Mouse (Mus musculus) heart, embryonic 15.5 days (tissue): ENCODE data around the gene Nfia. TPM values are rescaled to one million over a fixed set of nuclear protein-coding genes. Genes with fewer than 3 reads are reported as not detected.

ENCODE experiments used
- ATAC-seq: fragments of 200-750 bp; cut with Nextera tagmentation; replicated peaks from 2 replicates; pipeline ENCODE4 v1.8.0; 2017; ENCODE audit warnings: low read depth, moderate TSS enrichment; ENCODE audit not compliant: insufficient number of reproducible peaks, insufficient read depth, low FRiP score
- H3K27ac ChIP-seq: fragments of 300-500 bp; sonication (generic); 2 replicates; pipeline ENCODE4 v1.5.1; 2015; ENCODE audit warnings: mild to moderate bottlenecking, inconsistent platforms
- H3K27me3 ChIP-seq: fragments of 300-500 bp; sonication (generic); 2 replicates; pipeline ENCODE4 v1.6.1; 2015; ENCODE audit warnings: inconsistent platforms
- H3K36me3 ChIP-seq: fragments of 300-500 bp; sonication (generic); 2 replicates; pipeline ENCODE4 v1.6.1; 2015; ENCODE audit warnings: mild to moderate bottlenecking, inconsistent platforms
- H3K4me1 ChIP-seq: fragments of 300-500 bp; sonication (generic); replicated peaks from 2 replicates; pipeline ENCODE4 v1.6.1; 2015; ENCODE audit warnings: inconsistent platforms
- H3K4me2 ChIP-seq: fragments of 300-500 bp; sonication (generic); 2 replicates; pipeline ENCODE4 v1.6.1; 2015; ENCODE audit warnings: inconsistent platforms, mild to moderate bottlenecking, moderate library complexity
- H3K4me3 ChIP-seq: fragments of 300-500 bp; sonication (generic); 2 replicates; pipeline ENCODE4 v1.5.1; 2015; ENCODE audit warnings: mild to moderate bottlenecking, inconsistent platforms
- H3K9ac ChIP-seq: fragments of 300-500 bp; sonication (generic); 2 replicates; pipeline ENCODE4 v1.6.1; 2015; ENCODE audit warnings: mild to moderate bottlenecking, inconsistent platforms
- H3K9me3 ChIP-seq: fragments of 300-500 bp; sonication (generic); replicated peaks from 2 replicates; pipeline ENCODE4 v1.6.1; 2016; ENCODE audit warnings: inconsistent platforms
- WGBS: fragments of 180-500 bp; shearing (Covaris S2); methylation state at CpG from one replicate; pipeline ENCODE4 v1.1.7; 2015; ENCODE audit warnings: mixed read lengths; 5-methylcytosine and 5-hydroxymethylcytosine counted together
- polyA plus RNA-seq: library from polyadenylated mRNA; unstranded; fragments of >200 nt; fragmentation: Nextera tagmentation; extraction: Ambion mirVana; gene quantifications from 2 replicates; pipeline ENCODE4 v1.2.1, GENCODE M21; 2015

Nfia gene
- polyA plus RNA-seq, 1 experiment from 2014 or later: 47.9 TPM

DNA sequence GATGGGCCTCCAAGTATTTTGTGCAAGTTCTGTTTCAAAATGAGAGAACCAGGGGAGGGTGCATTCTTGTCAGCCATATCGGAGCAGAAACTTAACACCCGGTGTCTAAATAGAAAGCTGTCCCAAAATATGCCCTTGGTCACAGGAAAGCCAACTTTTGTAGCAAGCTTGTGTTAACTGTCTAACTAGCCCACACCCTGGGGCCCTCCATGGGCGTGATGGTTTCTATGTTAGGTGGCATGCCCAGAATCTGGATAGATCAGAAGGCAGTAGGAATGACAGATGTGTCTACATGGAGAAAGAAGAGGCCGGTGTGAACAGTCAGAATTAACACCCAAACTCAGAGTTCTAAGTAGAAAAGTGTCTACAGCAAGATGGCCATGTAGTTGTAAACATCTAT is 282.5 kb downstream of the Nfia start:
- Histone ChIP-seq H3K9ac (no peak overlapping the region), H3K4me3 (no peak overlapping the region), H3K4me2 (no peak overlapping the region), H3K27me3 (no peaks in the 10 kb centered on the region), H3K36me3 (no peaks in the 10 kb centered on the region), H3K27ac (no peak overlapping the region), H3K9me3 (no peaks in the 10 kb centered on the region), H3K4me1 (peaks cover 2% of the 10 kb centered on the region; the same call in 1 of the 2 replicates)
- ATAC-seq: no peak
- 83% methylated on average over 4 of the region's 4 CpGs for WGBS

- Histone ChIP-seq H3K27ac (no peak overlapping the region), H3K27me3 (no peaks in the 10 kb centered on the region), H3K9ac (no peak overlapping the region), H3K4me2 (no peak overlapping the region), H3K4me3 (no peak overlapping the region), H3K36me3 (no peaks in the 10 kb centered on the region), H3K4me1 (peaks cover 2% of the 10 kb centered on the region; the same call in 1 of the 2 replicates), H3K9me3 (no peaks in the 10 kb centered on the region)
- no peak for ATAC-seq
- 86% methylated on average over 7 of the region's 7 CpGs for WGBS
Observed at GRCm38 (mm10) chr4:98056396-98057020, 284.0 kb downstream of the Nfia start.

- H3K4me1 ChIP-seq: peaks cover 2% of the 10 kb centered on the region; the same call in 1 of the 2 replicates
- H3K4me2 ChIP-seq: no peak overlapping the region
- no peak overlapping the region for H3K4me3 ChIP-seq
- H3K36me3 ChIP-seq: no peaks in the 10 kb centered on the region
- ATAC-seq: no peak
- no peak overlapping the region for H3K27ac ChIP-seq
- H3K9ac ChIP-seq: no peak overlapping the region
- H3K9me3 ChIP-seq: no peaks in the 10 kb centered on the region
- no peaks in the 10 kb centered on the region for H3K27me3 ChIP-seq
- 82% methylated on average over 12 of the region's 12 CpGs for WGBS
Observed at GRCm38 (mm10) chr4:98057246-98057645, 284.7 kb downstream of the Nfia start.

DNA sequence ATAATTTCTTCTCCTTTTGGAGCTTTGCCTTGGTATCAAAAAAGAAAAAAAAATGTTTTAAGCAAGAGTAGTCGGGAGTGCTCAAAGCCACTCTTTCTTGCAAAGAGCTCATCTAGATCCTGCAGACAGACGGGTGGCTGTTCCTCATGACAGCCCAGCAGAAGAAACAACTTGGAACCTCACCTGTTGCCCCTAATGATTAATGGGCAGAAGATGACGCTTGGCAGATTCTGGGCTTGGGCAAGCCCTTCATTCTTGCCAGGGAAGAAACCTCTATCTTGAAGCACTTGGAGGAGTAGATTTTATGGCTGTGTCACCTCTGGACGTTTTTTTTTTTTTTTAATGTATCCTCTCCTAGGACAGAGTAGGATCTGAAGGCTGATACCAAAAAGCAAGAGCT is 285.2 kb downstream of the Nfia start:
- WGBS: 60% methylated on average over 4 of the region's 4 CpGs
- peaks cover 2% of the 10 kb centered on the region; the same call in 1 of the 2 replicates for H3K4me1 ChIP-seq
- no peak overlapping the region for H3K9ac ChIP-seq
- no peak overlapping the region for H3K4me2 ChIP-seq
- H3K27ac ChIP-seq: no peak overlapping the region
- no peak for ATAC-seq
- peaks cover 1% of the 10 kb centered on the region; the same call in 1 of the 2 replicates for H3K36me3 ChIP-seq
- H3K4me3 ChIP-seq: no peak overlapping the region
- no peaks in the 10 kb centered on the region for H3K27me3 ChIP-seq
- no peaks in the 10 kb centered on the region for H3K9me3 ChIP-seq

DNA sequence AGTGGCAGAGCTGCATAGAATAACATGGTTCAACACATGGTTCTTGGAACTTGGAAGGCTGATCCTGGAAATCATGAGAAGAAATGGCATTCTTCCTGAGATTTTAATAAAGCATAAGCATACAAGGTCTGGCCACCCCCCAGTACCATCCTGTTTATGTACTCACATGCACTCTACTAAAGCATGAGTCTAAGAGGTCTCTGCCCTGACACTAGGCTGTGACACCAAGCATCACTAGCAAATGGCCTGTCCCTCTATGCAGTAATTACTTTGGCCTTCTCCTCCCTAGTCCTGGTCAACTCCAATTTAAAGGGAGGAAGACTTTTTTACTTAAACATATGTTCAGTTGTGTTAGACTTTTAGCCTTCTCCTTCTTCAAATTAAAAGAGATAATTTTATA is 285.6 kb downstream of the Nfia start:
- Histone ChIP-seq H3K9me3 (no peaks in the 10 kb centered on the region), H3K36me3 (peaks cover 6% of the 10 kb centered on the region; the same call in 1 of the 2 replicates), H3K4me2 (no peak overlapping the region), H3K27ac (no peak overlapping the region), H3K9ac (no peak overlapping the region), H3K4me3 (no peak overlapping the region), H3K4me1 (peaks cover 2% of the 10 kb centered on the region; the same call in 1 of the 2 replicates), H3K27me3 (no peaks in the 10 kb centered on the region)
- no peak for ATAC-seq

GRCm38 (mm10) chr4:98060601-98061000 is 288.1 kb downstream of the Nfia start:
- 0 out of 2 replicates have a peak overlapping the region, but pooled peaks have one; percentile 42 for H3K27ac ChIP-seq
- ATAC-seq: no peak
- no peaks in the 10 kb centered on the region for H3K9me3 ChIP-seq
- H3K9ac ChIP-seq: no peak overlapping the region
- no peak overlapping the region for H3K4me2 ChIP-seq
- no peak overlapping the region for H3K4me3 ChIP-seq
- 39% methylated on average over 1 of the region's 1 CpGs for WGBS
- H3K27me3 ChIP-seq: no peaks in the 10 kb centered on the region
- no peaks in the 10 kb centered on the region; the same call in 1 of the 2 replicates for H3K4me1 ChIP-seq
- peaks cover 19% of the 10 kb centered on the region; the same call in 1 of the 2 replicates for H3K36me3 ChIP-seq

DNA sequence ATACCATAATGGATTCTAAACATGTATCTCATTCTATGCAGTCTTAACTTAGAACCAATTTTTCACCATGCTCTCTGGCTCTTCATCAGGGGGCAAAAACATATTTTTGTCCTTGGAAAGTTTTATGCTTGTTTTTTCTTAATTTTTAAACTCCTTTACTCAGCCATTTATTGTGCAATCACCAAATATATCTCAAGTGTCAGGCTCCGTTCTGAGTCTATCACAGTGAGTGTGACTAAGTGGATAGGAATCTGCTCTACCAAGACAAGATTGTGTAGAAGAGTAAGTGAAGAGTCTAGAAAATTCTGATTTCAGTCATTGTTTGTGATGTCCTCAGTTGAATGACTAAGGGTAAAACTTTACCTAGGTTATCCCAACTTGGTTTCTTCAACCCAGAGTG is 288.6 kb downstream of the Nfia start:
- Histone ChIP-seq H3K27me3 (no peaks in the 10 kb centered on the region), H3K4me1 (no peaks in the 10 kb centered on the region; the same call in 1 of the 2 replicates), H3K4me3 (no peak overlapping the region), H3K9me3 (no peaks in the 10 kb centered on the region), H3K36me3 (peaks cover 23% of the 10 kb centered on the region; the same call in 1 of the 2 replicates), H3K9ac (no peak overlapping the region), H3K4me2 (no peak overlapping the region), H3K27ac (0 out of 2 replicates have a peak overlapping the region, but pooled peaks have one; percentile 42)
- WGBS: 31% methylated on average over 1 of the region's 1 CpGs
- ATAC-seq: no peak

GRCm38 (mm10) chr4:98063280-98063679 is 290.7 kb downstream of the Nfia start:
- H3K4me2 ChIP-seq: no peak overlapping the region
- no peaks in the 10 kb centered on the region for H3K9me3 ChIP-seq
- no peak overlapping the region for H3K9ac ChIP-seq
- H3K27me3 ChIP-seq: no peaks in the 10 kb centered on the region
- no peak for ATAC-seq
- no peaks in the 10 kb centered on the region; the same call in 1 of the 2 replicates for H3K4me1 ChIP-seq
- H3K4me3 ChIP-seq: no peak overlapping the region
- H3K27ac ChIP-seq: no peak overlapping the region
- 66% methylated on average over 3 of the region's 3 CpGs for WGBS
- H3K36me3 ChIP-seq: peaks cover 27% of the 10 kb centered on the region; the same call in 1 of the 2 replicates

GRCm38 (mm10) chr4:98076106-98076505 is 303.6 kb downstream of the Nfia start:
- Histone ChIP-seq H3K36me3 (0 out of 2 replicates have a peak, but pooled peaks cover 3% of the 10 kb centered on the region), H3K27me3 (no peaks in the 10 kb centered on the region), H3K4me1 (peaks cover 9% of the 10 kb centered on the region), H3K4me2 (no peak overlapping the region), H3K27ac (peak overlapping the region; percentile 26; the same call in 1 of the 2 replicates), H3K9ac (no peak overlapping the region), H3K4me3 (no peak overlapping the region), H3K9me3 (no peaks in the 10 kb centered on the region)
- no peak for ATAC-seq
- WGBS: 62% methylated on average over 7 of the region's 7 CpGs

GRCm38 (mm10) chr4:98076624-98077023 is 304.1 kb downstream of the Nfia start:
- ATAC-seq: no peak
- no peaks in the 10 kb centered on the region for H3K27me3 ChIP-seq
- no peaks in the 10 kb centered on the region for H3K9me3 ChIP-seq
- peak overlapping the region; percentile 26; the same call in 1 of the 2 replicates for H3K27ac ChIP-seq
- no peak overlapping the region for H3K9ac ChIP-seq
- 45% methylated on average over 7 of the region's 7 CpGs for WGBS
- 0 out of 2 replicates have a peak, but pooled peaks cover 3% of the 10 kb centered on the region for H3K36me3 ChIP-seq
- no peak overlapping the region for H3K4me2 ChIP-seq
- H3K4me3 ChIP-seq: no peak overlapping the region
- H3K4me1 ChIP-seq: peaks cover 9% of the 10 kb centered on the region

DNA sequence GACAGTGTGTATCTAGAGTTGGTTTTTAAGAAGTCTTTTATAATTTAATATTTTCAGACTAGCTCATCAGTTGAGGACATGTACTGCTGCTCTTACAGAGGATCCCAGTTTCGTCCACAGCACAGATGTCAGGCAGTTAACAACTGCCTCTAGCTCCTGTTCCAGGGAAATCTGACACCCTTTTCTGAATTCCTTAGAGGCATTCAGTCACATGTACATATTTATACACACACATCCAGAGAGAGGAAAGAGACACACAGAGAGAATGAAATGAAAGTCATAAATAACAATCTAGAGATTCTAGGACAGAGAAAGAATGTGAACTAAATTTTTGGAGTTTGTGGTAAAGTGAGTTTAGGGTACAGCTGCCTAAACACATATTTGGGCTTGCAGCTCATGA is 308.1 kb downstream of the Nfia start:
- no peak overlapping the region for H3K27ac ChIP-seq
- no peak overlapping the region for H3K4me2 ChIP-seq
- no peak overlapping the region for H3K9ac ChIP-seq
- no peak for ATAC-seq
- WGBS: 50% methylated on average over 1 of the region's 1 CpGs
- H3K4me3 ChIP-seq: no peak overlapping the region
- no peaks in the 10 kb centered on the region for H3K27me3 ChIP-seq
- H3K9me3 ChIP-seq: no peaks in the 10 kb centered on the region
- H3K36me3 ChIP-seq: 0 out of 2 replicates have a peak, but pooled peaks cover 4% of the 10 kb centered on the region
- peaks cover 19% of the 10 kb centered on the region for H3K4me1 ChIP-seq

DNA sequence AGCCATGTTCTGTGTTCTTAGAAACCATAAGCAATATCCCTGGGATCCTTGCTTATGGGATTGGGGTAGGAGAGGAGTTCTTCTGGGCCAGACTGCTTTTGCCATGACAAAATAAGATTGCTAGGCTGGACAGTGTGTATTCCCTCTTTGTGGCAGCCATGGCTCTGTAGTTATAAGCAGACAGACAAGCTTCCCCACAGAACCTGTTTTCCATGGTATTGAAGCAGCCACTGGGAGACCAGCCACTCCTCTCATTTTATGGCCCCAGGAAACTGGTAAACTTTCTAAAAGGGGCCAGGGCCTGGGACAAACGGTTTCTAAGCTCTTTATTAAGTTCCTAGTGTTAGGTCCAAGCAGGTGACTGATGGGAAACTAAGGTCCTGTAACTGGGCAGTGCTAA is 309.4 kb downstream of the Nfia start:
- no peak for ATAC-seq
- Histone ChIP-seq H3K4me2 (no peak overlapping the region), H3K9ac (no peak overlapping the region), H3K36me3 (0 out of 2 replicates have a peak, but pooled peaks cover 4% of the 10 kb centered on the region), H3K27me3 (no peaks in the 10 kb centered on the region), H3K4me1 (peaks cover 18% of the 10 kb centered on the region), H3K27ac (no peak overlapping the region), H3K9me3 (no peaks in the 10 kb centered on the region), H3K4me3 (no peak overlapping the region)
- whole genome bisulfite sequencing: 55% methylated on average over 1 of the region's 1 CpGs
